Mouse (Mus musculus): ENCODE data around the gene Gm4779.
"Not testable (repeated sequence)": the region's sequence is repeated elsewhere in the genome, so short reads cannot be mapped to it uniquely, and the experiment has no call there.

Gm4779 gene

DNA sequence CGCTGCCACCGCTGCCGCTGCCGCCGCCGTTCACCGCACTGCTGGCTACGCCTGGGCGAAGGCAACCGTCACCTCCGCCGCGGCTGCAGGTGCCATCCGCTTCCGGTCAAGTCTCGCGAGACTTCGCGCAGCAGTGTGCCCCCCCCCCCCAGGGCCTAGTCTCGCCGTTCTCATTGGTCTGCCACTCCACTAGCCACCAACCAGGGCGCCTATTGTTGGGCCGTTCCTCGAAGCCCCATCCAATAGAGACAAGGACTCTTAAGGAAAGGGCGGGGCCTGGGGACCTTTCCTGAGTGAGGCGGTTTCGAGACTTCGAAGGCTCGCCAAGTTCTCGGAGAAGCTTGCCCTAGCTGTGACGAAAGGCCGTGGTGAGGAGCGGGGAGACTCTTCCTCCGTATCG, at the start of gene Gm4779, which contains the start of gene 8030474K03Rik:
Gene Gm4779 (minus strand): TSS at position 82 of the 400 bp plus-strand sequence.
Gene 8030474K03Rik (plus strand): TSS at position 315 of the 400 bp plus-strand sequence.
- no peak for DNase-seq

DNA sequence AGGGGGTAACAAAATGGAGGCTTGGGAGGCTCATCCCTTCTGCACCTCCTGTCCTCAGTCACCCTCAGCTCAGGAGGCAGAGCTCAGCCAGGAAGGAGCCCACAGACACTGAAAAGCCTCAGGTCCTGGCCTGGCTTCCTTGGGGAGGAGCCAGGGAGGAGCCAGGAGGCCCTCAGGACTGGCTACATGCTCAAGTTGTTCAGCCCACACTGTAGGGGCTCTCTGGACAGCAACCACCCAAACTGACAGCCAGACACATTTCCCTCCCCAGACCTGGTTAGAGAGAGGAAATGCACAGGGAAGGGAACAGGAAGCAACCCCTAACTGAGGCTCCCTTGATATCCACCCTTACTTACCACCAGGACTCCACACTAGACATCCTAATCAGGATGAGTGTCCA, 25.8 kb upstream of the Gm4779 start:
- not testable (repeated sequence) for DNase-seq

DNA sequence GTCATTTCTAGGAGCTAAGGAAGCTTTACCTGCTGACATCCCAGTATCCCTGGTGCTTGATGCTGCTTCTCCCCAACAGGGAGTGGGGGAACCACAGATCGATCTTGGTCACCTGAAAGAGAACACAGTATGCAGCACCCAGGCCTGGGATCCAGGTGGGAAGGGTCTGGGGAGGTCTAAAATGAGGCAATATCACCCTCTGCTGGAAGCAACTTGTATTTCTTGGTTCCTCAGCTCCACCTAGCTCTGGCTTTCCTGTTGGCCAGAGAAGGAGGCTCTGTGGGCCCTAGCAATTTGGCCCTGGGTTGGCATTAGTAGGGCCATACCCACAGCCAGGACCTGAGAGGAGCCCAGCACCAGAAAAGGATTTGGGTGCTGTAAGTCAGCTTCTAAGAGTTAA, 24.9 kb upstream of the Gm4779 start:
- DNase-seq = peak; percentile 3

DNA sequence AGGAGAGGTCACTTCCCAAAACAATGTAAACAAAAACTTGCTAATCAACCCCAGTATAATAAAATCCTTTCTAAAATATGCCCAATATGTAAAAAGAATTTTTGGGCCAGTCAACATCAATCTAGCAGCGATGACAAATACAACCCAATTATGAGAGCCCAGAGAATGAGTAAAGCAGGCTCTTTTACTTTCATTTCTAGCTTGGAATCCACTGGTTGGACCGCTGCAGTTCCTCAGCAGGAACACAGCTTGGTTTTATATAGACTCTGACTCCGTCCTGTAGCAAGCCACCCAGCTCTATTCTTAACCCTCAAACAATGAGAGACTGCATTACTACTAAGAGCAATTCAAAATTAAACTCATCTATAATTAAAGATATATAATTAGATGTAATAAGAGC, 17.5 kb upstream of the Gm4779 start:
- no peak for DNase-seq

DNA sequence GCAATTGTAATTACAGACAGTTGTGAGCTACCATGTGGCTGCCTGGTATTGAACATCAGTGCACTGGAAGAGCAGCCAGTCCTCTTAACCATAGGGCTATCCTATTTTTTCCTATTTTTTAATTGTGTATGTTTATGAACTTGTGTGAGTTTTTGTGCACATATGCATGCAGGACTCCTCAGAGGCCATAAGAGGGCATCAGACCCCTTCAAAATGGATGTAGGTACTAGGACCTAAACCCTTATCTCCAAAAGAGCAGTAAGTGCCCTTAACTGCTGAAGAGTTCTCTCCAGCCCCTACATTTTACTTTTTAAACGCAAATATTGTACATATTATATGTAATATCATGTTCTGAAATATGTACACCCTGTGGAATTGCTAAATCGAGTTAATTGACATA, 11.3 kb upstream of the Gm4779 start:
- DNase-seq = peak; percentile 1

DNA sequence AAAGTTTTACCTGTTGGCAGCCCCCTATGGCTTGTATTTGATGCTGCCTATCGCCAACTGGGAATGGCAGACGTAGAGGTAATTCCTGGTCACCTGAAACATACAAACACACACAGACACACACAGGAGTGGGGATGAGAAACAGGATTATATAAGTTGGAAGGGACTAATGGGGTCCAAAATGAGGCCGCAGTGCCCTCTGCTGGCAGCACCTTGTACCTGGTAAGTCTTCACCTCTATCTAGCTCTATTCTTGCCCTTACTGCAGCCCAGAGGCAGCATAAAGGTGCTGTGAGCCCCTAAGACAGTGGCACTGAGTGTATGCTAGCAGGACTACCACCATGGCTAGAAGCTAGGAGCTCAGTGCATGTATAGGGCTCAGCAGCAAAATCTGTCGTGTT, 2.7 kb downstream of the Gm4779 start:
- peak; percentile 51 for DNase-seq

DNA sequence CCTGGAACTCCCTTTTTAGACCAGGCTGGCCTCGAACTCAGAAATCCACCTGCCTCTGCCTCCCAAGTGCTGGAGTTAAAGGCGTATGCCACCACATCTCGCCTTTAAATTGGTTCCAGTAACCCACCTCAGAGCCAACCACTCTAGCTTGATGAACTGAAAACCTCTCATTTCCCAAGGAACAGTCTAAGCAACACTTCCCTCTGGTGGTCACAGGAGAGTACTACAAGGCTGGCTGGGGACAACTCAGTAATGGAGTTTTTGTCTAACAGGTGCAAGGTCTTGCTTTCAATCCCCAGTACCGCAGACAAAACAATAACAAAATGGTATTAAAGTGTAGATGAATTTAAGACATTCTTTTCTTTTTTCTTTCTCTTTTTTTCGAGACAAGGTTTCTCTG, 22.2 kb downstream of the Gm4779 start:
- DNase-seq = peak; percentile 60

DNA sequence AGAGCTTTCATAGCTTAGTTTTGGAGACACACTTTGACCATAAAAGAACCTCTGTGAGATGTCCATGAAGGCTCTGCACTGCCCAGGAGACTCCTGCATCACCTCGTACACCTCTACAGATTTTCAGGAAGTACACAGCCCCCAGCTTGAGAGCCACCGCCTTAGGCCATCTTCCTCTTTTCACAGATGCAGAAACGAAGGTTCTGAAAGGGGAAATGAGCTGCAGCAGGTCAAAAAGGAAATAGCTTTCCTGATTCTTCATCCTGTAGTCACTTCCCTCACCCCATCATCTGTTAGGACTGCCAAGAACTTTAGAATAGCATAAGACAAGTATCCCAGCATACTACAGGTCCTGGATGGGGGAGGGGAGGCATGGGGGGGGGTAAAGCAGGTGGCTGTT, 23.9 kb downstream of the Gm4779 start:
- no peak for DNase-seq

DNA sequence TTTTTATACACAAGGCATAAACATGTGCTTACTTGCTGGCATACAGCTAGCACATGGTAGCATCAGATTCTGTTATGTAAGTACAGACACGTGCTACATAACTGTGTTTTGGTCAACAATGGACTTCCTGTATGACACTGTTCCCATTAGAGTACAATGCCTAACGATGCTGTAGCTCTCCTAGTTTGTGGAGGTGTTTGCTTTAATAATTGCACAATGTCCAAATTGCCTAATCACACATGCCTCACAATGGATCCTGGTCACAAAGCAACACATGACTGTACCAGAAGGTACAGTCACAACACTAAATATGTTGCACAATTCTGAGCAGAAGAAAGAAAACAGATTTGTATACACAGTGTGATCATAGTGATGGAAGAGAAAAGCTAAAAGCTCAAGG, 24.7 kb downstream of the Gm4779 start:
- DNase-seq = no peak

DNA sequence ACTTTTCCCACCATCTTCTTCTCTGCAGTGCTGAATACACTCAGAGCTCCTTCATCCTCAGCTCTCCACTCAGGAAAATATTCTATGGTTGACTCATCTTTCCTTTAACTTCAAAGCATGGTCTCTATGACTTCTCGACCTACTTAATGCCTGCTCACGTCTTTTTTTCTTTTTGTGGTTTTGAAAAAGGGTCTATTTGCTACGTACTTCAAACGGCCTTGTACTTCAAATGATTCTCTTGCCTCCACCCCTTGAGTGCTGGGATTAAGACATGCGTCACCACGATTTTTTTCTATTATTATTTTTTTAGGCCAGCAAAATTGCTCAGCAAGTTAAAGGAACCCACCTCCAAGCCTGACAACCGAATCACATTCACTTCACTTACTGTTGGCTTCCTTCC, 26.9 kb downstream of the Gm4779 start:
- no peak for DNase-seq

DNA sequence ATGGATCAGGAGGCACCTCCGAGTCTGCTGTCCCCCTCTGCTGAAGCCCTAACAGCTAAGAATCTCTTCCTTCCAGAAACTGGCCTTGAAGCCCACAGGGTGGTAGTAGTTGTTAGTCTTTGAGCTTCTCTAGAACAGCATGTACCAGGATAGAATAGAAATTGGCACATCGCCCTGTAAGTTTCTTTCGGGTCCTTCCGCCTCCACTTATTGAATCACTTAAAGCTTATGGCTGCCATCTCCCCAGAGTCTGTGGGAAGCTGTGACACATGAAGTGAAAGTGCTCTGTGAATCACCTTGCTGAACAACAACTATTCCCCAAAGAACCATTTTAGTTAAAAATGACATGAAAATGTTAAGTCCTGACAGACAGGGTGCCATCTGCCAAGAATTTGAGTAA, 29.1 kb downstream of the Gm4779 start:
- DNase-seq = no peak

DNA sequence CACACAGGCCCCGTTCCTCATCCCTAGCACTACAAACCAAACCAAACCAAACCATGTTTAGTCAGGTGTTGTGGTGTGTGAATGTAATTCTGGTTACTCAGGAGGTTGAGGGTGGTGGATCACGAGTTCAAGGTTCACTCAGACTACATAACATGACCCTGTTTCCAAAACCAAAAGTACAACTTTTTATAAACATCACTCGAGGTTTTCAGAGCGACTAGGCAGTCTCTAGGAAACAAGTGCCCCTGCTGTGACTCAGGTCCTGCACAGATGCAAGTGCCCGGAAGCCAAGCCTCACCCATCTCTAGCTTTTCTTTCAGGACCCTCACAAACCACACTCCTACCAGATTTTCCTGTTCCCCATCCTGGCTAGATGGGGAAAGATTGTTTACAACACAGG, 29.6 kb downstream of the Gm4779 start:
- DNase-seq = no peak

DNA sequence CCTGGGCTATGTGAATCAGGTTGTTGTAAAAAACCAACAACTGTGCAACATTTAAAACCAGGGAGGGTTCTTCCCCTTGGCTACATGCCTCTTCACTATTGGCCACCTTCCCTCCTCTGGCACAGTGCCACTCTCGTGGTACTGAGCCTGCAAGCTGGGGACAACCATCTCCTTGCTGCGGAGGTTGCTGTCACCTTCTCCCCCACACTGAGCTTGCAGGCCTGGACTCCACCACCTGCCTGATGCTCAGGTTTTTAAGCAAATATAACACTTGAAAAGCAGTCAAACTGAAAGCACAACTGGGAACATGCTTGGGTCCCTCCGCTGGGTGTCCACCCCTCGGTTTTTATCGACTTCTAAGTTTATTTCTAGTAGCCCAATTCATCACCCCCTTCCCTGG, 39.7 kb downstream of the Gm4779 start:
- DNase-seq = peak; percentile 24

DNA sequence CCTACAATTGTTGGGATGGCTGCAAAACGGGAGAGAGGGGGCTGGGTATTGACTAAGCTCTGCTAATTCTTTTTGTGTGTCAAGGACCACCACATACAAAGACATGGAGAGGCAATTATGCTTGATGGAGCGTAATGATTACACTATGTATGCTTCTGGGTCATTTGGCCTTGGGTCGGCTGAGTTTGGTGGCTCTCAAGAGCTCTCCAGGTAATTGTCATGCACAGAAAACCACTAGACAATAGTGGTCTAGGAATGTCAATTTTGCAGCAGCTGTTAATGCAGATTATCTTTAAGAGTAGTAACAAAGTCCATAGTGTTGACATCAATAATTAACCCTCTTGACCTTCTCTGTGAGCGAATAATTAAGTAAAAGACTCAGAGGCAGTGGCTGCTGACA, 44.1 kb downstream of the Gm4779 start:
- DNase-seq = no peak

DNA sequence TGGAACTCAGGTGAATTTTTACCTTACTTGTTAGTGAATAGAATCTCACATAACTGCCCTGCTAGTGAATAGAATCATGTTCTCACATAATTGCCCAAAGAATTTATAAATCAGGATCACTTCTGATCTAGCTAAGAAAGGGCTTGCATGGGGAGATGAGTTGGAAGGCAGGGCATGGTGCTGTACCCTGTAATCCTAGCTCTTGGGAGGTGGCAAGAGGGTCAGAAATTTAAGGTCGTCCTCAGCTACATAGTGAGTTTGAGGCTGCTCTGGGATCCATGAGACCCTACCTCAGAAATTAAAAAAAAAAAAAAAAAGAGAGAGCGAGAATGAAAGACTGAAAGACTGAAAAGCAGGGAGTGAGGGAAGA, 53.2 kb downstream of the Gm4779 start:
- no peak for DNase-seq

DNA sequence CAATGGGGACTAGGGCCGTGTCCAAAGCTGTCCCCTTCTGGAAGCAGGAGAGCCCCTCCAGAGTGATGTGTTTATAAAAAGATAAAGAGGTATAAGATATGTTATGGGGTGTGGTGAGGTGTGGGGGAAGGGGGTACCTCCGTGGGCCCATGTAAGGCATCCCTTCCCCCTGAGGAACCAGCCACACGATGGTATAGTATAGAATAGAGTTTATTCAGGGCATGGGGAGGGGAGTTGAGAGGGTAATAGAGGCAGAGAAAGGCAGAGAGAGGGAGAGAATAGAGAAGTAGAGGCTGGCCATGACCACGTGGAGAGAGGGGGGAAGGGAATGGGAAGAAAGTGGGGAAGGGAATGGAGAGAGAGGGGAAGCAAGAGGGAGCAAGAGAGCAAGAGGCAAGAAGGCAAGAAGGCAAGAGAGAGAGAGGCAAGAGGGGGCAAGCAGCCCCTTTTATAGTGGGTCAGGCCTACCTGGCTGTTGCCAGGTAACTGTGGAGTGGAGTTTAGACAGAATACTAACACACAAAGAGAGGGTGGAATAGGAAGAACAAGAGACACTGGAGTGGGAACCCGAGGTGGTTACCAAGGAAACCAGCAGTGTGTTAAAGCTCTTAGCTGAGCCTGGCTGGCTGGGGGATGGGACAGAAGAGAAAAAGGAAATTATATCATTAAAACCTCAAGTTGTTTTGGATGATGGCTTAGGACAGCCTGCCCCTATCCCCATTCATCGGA, 53.7 kb downstream of the Gm4779 start:
- no peak for DNase-seq

All from lung, postnatal 14 days (tissue).